Mouse (Mus musculus) ovary, postnatal 14 days (tissue): ENCODE data around the gene Ctu2.

Experiments used
- DNase-seq: peaks from one replicate; pipeline ENCODE4 v3.0.0; 2022; ENCODE audit warnings: low spot score

The Ctu2 gene

DNA sequence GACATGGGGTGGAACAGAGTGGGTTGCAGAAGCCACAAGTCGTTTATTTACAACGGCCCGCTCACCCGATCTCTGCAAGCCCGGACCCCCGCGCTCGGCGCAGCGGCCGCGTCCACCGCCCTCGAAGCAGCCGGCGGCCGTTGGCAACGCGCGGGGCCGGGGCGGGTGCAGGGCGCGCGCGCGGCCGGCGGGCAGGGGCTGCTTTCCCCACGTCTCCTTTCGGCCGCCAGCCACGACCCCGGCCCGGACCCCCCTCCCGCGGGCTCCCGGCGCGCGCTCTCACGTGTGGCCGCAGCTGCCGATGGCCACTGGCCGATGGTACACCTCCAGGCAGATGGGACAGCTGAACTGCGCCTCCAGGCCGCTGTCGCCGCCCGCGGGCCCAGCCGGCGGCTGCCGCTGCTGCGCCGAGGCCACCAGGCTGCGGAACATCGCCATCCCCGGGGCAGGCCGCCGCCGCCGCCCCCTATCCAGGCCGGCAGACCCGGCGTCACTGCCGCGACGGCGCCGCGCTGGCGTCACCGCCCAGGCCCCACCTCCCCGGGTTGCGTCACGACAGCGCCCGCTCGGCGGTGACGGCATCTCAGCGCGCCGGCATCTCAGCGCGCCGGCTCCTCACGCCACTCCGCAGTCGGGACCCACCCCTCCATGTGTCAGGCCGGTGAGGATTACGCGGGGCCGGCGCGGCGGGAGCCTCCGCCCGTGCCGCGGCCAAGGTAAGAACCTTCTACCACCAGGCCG lies at the start of gene Ctu2, which contains the start of gene Rnf166:
Gene Ctu2 (plus strand): TSS at position 564 of the 741 bp plus-strand sequence.
Gene Rnf166 (minus strand): TSS at position 485 of the 741 bp plus-strand sequence.
- DNase-seq = peak; percentile 97

DNA sequence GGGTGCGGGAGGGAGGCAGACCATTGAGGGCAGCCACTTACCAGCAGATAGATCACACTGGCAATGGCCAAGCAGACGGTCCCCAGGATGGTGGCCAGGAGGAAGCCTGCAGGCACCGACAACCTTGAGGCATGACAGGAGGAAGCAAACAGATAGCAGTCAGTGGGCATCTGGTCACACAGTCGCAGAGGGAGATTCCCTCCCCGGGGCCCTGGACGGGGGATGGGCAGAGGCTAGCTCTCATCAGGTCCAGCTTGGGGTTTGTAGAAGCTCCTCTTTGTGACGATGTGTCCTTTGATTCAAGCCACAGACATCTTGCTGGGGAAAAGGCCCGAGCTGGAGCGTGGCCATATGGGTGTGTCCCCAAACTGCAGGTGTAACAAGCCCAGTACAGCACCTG lies 49.8 kb upstream of the Ctu2 start:
- DNase-seq = no peak

DNA sequence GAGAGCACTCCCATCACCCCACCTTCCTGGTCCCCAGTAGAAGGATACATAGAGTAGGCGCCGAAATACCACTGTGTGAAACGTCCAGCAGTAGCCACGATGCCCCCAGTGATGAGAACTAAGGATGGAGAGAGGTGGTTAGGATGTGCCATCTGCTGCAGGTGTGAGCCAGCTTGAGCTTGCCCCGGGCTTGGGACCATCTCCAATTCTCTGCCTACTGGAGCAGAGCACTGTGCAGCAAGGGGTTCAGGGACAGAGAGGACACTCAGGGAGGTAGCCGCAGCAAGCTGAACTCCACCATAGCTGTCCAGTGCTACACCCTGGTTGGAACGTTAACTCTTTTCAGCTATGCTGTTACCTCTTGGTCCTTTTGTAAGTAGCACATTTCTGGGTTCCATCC lies 48.3 kb upstream of the Ctu2 start:
- no peak for DNase-seq

DNA sequence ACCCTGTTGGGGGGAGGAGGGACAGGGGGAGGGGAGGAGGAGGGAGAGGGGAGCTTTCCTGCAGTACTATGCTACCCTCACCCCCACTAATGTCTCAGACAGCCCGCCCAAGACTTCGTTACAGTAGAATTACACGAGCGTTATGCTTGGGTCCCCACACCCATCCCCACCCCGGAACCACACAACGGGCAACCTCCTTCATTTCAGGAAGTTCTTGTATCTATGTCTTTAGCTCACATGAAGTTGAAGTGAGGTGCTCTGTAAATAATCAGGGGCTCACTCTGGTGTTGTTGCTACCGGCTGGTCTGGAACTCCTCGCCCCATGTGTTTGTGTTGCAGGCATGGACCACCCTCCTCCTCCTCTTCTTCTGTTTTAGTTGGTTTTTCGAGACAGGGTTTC lies 47.8 kb upstream of the Ctu2 start:
- no peak for DNase-seq

DNA sequence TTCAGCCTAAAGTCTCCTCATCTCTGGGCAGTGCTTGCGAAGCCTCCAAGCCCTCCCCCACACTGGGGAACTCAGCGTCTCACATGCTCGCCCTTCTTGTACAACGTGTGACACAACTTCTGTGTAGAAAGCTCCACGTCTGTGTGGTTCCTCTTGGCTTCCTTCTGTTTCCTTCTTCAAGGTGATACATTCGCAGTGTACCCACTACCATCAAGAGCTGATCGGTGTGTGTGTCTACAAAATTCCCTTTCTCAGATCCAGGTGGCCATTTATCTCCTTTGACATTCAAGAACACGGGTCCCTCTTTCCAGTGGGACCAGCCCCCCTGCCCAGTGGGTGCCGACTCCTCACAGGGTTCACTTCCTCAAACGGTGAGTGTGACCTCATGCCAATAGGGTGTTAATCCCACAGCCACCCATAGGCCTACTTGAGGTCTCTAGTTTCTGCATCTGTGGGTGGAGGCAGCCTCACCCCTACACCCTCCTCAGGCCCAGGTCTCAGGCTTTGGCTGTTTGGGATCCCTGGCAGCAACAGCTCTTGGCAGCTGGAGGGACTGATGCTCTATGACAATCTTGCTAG lies 45.8 kb upstream of the Ctu2 start:
- no peak for DNase-seq

DNA sequence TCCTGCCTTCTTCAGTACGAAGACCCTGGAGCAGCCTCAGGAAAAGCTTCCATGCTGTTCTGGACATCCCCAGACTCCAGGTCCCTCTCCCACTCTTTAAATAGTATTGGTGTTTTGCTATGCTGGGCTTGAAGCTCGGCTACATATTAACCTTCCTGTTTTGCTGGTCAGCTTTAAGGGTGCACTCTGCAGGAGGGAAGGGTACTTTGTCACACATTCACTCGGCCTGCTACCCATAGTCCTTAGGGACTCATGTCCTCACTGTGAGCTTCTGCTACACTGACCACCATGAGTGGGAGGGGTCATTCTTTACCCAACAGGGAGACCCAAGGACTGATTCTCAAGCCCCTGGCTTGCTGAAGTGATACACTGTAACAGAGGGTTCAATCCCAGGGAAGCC lies 45.3 kb upstream of the Ctu2 start:
- no peak for DNase-seq

DNA sequence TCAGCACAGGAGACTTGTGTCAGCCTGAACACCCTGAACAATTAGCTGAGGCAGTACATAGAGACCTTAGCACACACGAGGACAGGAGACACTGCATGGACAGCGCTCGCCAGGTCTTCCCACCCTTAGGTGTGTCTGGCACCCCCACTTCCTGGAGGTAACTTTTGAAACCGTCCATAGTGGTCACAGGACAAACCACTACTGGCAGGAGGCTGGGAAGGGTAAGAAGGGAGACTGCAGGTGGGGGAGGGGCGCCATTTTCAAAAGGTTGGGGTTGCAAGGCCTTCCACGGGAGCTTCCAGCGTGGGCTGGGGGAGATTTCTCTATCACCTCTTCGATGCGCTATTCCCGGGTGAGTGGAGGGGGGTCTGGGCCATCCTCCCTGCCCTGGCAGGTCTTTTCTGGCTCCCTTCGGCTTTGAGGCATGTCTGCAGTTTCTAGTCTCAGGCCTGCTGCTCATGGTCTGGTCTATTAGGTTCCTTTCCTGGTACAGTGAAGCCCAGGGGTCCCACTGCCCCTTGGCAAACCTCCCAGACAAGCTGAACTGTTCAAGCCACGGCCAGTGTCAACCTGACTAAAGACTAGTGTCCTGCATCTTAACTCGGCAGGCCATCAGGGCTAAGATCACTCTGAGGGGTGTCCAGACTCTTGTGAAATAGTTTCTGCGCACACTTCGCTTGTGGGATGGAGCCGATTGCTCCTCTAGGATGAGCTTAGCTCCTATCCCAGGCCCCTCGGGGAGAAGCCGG lies 44.1 kb upstream of the Ctu2 start:
- DNase-seq = no peak

DNA sequence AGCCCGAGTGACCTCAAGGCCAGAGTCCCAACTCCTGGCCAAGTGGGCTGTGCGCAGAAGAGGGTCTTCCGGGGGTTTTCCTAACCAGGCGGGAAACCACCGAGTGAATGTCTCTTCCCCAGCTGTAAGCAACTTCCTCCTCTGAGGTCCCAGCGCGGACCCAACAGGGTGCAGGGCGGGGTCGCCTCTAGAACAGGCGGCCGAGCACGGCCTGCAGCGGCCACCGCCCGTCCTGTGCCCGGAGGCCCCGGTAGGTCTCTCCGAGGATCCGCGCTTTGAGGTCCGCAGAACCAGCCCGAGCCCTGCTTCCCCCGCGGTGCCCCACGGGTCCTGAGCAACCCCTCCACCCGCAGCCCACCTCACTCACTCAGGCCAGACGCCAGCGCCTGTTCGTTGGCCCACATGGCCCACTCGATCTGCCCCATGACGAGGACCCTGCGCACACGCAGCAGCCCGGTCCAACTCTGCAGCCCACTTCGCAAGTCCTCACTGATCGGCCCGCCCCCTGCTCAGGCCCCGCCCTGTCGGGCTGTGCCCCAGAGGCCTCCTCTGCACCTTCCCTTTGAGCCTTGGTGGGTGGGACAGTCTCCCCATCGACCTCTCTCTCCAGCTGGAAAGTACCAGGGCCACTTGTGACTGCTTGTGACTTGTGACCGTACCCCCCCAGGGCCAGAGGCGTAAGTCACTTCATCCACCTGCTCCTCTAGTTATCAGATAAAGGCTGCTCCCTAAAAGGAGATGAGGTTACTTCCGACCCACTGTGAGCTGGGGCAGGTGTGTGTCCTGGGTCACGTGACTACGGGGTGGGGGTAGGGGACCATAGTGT lies 43.3 kb upstream of the Ctu2 start, which contains the start of gene Cyba:
Gene Cyba (minus strand): TSS at position 488 of the 826 bp plus-strand sequence.
- peak; percentile 59 for DNase-seq

DNA sequence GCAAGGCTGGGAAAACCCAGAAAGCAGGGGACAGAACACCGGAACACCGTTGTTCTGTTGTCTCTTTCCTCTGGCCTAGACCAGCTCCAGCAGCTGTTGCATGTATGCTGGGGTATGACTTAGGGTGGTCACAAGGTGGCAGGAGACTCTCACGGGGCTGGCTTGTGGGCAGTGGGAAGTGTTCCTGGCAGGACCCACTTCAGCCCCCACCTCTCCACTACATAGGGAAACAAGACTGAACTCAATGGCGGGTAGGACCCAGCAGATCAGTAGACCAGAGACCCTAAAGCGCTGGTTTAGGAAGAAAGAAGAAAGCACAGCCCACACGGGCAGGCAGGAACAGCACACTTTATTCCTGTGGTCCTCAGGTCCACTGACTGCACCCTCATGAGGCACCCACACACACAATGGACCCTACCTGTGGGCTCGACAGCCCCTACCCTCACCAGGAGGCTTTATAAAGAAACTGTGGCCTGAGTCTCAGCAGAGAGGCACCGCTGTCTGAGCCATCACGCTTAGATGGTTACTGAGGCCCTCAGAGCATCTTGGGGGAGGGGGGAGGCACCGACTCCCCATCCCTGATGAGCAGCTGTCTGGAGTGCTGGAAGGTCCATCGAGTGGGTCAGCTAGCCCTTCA lies 42.6 kb upstream of the Ctu2 start:
- DNase-seq = no peak

DNA sequence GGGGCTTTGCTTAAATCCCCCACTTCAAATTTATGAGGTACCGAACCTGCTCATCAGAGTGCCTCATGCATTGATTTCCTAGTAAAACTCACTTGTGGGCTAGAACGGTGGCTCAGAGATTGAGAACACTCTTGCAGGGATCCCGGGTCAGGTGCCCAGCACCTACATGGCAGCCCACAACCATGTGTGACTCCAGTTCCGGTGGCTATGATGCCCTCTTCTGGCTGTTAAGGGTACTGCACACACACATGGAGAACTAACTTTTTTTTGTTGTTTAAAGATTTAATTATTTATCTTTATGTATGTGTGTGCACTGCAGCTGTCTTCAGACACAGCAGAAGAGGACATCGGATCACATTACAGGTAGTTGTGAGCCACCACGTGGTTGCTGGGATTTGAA lies 40.6 kb upstream of the Ctu2 start:
- DNase-seq = no peak

DNA sequence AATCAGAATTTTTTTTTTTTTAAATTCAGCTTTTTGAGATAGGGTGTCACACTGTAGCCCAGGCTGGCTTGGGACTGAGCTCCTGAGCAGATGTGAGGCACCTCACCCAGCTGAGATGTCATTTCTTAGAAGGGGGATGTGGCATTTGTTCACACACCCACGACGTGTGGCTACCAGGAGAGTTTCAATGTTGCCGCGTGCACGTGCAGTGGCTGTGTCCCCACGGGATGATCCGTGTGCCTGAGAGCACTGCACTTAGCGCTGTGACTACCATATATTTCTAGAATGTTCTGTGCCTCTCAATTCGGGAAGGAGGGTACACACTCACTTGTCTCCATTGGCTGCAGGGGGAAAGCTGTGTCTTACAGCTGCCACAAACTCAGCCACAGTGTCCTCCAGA lies 39.8 kb upstream of the Ctu2 start:
- no peak for DNase-seq

DNA sequence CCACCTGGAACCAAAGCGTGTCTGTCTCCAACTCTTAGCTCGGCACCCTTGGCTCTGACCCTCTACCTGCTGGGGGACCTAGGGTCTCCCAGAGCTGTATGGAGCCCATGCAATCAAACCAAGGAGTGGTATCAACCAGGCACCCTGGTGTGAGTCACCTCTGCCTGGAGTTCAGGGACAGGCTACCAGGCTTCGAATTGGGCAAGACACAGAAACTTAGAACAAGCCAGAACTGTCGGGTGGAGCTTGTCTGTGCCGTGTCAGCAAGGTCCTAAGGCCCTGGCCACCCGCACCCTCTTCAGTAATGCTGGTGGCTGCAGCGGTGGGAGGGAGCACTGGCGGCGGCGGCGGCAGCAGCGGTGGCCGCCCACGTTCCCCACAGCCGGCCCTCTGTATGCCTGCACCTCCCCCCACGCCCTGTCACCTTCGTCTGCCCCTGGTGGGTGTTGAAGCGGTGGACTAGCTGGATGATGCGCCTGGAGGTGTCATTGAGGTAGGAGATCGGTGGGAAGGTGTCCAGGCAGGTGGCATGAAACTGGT lies 39.3 kb upstream of the Ctu2 start:
- no peak for DNase-seq

DNA sequence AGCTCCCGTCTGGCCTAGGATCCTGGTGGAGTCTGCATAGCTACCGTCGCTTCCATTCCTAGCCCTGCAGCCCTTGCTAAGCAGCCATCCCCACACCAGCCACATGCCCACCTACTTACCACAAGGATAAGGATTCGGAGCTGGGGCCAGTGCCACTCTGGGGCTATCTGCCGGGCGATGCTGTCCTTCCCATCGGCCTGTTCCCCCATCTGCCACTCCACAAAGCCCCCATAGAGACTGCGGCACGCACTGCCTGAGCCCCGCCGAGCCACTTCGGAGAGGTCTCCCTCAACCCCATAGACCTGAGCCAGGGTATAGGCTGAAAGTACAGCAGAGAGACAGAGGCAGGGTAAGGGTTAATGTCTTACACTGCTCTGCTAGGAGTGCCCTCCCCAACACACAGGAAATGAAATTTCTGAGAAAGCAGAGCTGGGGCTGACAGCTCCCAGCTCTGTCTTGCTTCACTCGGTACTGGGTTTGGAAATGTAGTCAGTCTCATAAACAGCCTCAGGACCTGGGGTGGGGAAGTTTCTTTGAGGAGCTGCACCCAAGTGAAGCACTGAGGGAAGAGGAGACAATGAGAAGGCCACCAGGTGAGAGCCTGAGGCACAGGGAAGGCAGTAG lies 38.1 kb upstream of the Ctu2 start:
- DNase-seq = no peak

DNA sequence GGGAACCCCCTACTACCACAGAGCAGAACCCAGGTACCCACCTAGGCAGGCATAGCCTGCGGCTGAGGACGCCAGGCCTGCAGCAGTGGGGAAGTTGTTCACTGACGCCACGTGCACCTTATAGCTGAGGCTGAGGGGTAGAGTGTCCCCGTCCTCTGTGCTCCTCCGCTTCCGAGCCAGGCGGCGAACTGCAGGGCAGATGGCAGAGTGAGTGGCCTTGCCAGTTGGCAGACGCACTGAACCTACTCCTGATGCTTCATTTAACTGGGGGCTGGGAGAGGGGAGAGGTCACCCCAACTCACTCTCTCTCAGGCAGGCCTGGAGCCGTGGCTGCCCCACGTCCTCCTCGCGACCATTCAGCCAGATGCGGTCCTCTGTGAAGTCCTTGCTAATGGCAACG lies 36.6 kb upstream of the Ctu2 start:
- DNase-seq = no peak

DNA sequence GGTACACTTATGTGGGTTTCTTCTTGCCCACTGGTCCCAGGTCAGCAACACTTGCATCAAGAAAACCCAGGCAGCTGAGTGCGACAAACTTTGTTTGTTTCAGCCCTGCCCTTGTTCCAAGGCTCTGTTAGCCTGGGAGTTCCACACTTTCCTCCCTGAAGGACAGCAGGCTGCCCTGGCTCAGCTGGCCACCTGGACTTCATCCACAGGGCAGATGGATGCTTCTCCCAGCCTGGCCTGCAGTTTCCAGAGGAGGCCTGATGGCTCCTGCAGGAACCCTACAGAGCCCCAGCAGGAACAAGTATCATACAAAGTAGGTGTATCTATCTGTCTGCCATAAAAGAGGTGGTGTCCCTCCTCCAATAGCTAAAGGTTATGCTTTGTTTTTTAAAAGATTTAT lies 34.6 kb upstream of the Ctu2 start:
- no peak for DNase-seq

DNA sequence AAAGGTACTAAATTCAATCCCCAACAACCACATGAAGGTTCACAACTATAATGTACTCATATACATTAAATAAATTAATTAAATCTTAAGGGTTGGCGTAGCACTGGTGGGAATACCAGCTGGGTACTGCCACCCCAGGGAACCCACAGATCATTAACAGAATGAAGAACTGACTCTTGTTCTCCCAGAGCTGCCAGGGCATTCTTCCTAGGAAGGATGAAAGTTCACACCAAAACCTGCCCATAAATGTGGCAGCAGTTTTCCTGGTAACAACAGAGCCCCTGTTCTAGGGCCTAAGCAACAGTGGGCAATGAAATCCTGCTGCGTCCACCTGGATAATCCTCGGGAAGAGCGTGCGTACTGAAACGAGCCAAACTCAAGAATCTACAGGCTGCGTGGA lies 33.6 kb upstream of the Ctu2 start:
- DNase-seq = no peak

DNA sequence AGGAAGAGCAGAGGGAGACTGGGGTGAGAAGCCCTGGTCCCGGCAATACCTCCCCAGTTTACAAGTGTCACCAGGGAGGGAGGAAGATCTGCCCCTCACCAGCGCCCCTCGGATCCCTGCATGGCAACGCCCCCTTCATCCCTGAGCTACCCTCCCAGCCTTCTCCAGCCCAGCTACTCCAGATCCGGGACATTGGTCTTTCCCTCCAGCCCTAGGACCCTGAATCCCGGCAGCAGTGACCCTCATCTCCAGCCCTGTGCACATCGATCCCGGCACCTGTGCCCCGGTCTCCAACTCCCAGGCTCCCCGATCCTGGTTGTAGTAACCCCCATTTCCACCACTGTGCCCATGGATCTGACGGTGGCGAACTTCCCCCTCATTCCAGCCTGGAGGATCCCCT lies 33.2 kb upstream of the Ctu2 start:
- no peak for DNase-seq

DNA sequence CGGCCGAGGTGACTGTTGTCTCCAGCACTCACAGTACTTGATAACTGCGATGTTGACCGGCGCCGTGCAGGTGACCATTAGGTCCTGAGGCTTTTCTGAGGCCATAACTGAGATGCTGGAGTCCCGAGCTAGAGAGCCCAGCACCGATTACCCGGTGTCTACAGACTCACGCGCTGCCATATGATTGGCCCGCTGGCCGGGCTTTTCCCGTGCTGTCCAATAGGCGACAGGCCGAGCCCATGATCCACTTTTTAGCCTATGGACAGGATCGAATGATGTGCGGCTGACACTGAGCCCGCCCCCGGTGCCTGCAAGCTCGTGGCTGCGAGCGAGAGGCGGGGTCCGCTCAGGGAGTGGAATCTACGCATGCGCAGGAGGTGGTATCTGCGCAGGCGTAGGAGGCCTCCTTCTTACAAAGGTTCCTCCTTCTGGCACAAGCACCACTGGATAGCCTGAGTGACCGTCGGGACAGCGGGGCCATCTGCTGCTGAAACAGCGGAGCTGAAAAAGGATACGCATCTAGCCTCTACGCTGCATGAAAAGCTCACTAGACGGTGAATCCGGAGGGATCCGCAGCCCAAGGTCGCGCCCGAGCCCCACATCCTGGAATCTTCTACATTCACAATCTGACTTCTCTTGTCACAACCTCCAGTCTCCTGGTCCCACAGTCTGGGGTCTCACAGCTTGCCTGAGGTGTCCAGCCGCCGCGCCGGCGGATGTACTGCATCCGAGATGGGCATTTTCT lies 32.5 kb upstream of the Ctu2 start, which contains the start of gene Mvd:
Gene Mvd (minus strand): TSS at position 161 of the 745 bp plus-strand sequence.
- peak; percentile 94 for DNase-seq

DNA sequence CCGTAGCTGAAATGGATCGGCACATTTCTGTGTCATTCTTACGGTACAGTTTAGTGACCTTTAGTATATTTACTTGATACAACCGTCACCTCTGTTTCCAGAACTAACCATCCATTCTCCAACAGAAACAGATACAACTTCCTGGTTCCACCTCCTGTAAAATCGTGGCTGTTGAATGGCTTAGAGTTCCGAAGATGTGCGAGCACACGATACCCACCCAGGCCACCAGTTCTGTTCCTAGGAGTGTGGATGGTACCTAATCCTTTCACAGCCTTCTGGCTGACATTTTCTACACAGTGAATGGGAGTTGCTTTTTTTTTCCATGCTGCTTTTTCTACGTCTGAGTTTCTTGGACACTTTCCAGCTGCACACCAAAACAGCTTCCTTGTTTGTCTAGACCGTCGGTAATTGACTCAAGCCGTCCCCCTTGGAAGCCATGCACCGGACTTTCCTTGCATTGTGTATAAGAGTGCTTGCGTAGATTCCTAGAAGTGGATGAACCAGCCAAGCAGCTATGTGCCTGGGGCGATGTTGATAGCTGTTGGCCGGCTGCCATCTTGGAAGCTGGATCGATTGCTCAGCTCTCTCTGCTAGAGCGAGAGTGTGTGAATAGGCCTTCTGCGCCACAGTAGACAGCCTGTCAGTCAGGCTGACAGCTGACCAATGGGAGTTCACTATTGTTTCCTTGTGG lies 31.7 kb upstream of the Ctu2 start:
- peak; percentile 70 for DNase-seq

DNA sequence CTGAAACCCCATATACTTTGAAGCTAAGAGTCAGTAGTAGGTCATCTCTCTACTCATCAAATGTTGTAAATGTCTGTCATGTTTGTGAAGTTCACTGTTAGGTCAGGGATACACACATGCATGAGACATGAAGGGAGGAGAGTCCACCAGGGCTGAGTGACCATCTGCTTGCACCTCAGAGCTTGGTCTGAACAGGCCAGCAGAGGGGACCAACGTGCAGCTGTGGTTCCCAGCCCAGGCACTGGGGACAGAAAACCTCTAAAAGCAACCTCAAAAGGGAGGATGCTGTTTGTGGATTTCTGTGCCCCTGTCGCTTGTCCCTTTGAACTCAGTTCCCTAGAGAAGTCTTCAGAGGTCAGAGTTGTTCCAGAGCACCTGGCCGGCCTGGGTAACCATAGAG lies 30.7 kb upstream of the Ctu2 start:
- DNase-seq = no peak
